Mouse (Mus musculus) embryonic facial prominence, embryonic 11.5 days (tissue): Measurements from ENCODE around the gene Gstp1. TPM values are rescaled to one million over a fixed set of nuclear protein-coding genes. Genes with fewer than 3 reads are reported as not detected.

Source experiments
- ATAC-seq: fragments of 200-750 bp; cut with Nextera tagmentation; replicated peaks from 2 replicates; pipeline ENCODE4 v1.8.0; 2017; ENCODE audit warnings: low read depth; ENCODE audit not compliant: insufficient number of reproducible peaks, low FRiP score, low TSS enrichment
- DNase-seq: peaks from one replicate; pipeline ENCODE4 v3.0.0-alpha.2; 2015; ENCODE audit warnings: low spot score
- H3K27ac ChIP-seq: fragments of 300-500 bp; sonication (generic); replicated peaks from 2 replicates; pipeline ENCODE4 v1.5.1; 2014; ENCODE audit warnings: mild to moderate bottlenecking, low read depth, low read length, control low read depth
- H3K27me3 ChIP-seq: fragments of 300-500 bp; sonication (generic); 2 replicates; pipeline ENCODE4 v1.6.1; 2014; ENCODE audit warnings: mild to moderate bottlenecking, low read length, moderate library complexity, mixed read lengths; ENCODE audit not compliant: control insufficient read depth, insufficient read depth
- H3K36me3 ChIP-seq: fragments of 300-500 bp; sonication (generic); replicated peaks from 2 replicates; pipeline ENCODE4 v1.6.1; 2014; ENCODE audit warnings: low read depth, mild to moderate bottlenecking, low read length, moderate library complexity, mixed read lengths; ENCODE audit not compliant: control insufficient read depth, insufficient read depth
- H3K4me1 ChIP-seq: fragments of 300-500 bp; sonication (generic); 2 replicates; pipeline ENCODE4 v1.6.1; 2014; ENCODE audit warnings: low read length, mixed read lengths; ENCODE audit not compliant: control insufficient read depth, insufficient read depth
- H3K4me2 ChIP-seq: fragments of 300-500 bp; sonication (generic); 2 replicates; pipeline ENCODE4 v1.6.1; 2014; ENCODE audit warnings: low read depth, mild to moderate bottlenecking, control low read depth, low read length, moderate library complexity
- H3K4me3 ChIP-seq: fragments of 300-500 bp; sonication (generic); 2 replicates; pipeline ENCODE4 v1.5.1; 2014; ENCODE audit warnings: low read depth, low read length, control low read depth
- H3K9ac ChIP-seq: fragments of 300-500 bp; sonication (generic); replicated peaks from 2 replicates; pipeline ENCODE4 v1.6.1; 2014; ENCODE audit warnings: mild to moderate bottlenecking, control low read depth, low read length
- H3K9me3 ChIP-seq: fragments of 300-500 bp; sonication (generic); replicated peaks from 2 replicates; pipeline ENCODE4 v1.6.1; 2016; ENCODE audit warnings: mild to moderate bottlenecking, low read length, inconsistent platforms, mixed read lengths; ENCODE audit not compliant: control insufficient read depth
- WGBS: fragments of 180-500 bp; shearing (Covaris S2); extraction: QIAGEN DNeasy Blood & Tissue Kit; methylation state at CpG from one replicate; pipeline ENCODE4 v1.1.7; 2014; 5-methylcytosine and 5-hydroxymethylcytosine counted together
- polyA plus RNA-seq: library from polyadenylated mRNA; unstranded; fragments of >200 nt; fragmentation: Nextera tagmentation; extraction: Ambion mirVana; gene quantifications from 2 replicates; pipeline ENCODE4 v1.2.1, GENCODE M21; 2014

Gstp1 gene
- polyA plus RNA-seq, 1 experiment from 2014 or later: 405 TPM

GRCm38 (mm10) chr19:3999121-3999730 lies 38.6 kb downstream of the Gstp1 start:
- no peaks in the 10 kb centered on the region for H3K9me3 ChIP-seq
- H3K4me1 ChIP-seq: peaks cover 4% of the 10 kb centered on the region; the same call in 1 of the 2 replicates
- H3K9ac ChIP-seq: no peak overlapping the region
- no peak overlapping the region; the same call in 1 of the 2 replicates for H3K4me3 ChIP-seq
- DNase-seq (no peak), ATAC-seq (no peak)
- WGBS: 84% methylated on average over 9 of the region's 9 CpGs
- H3K4me2 ChIP-seq: no peak overlapping the region
- H3K36me3 ChIP-seq: no peaks in the 10 kb centered on the region
- no peaks in the 10 kb centered on the region for H3K27me3 ChIP-seq
- H3K27ac ChIP-seq: no peak overlapping the region

- Histone ChIP-seq H3K9me3 (no peaks in the 10 kb centered on the region), H3K27me3 (no peaks in the 10 kb centered on the region), H3K36me3 (no peaks in the 10 kb centered on the region), H3K27ac (no peak overlapping the region), H3K4me2 (no peak overlapping the region), H3K9ac (no peak overlapping the region), H3K4me1 (peaks cover 4% of the 10 kb centered on the region; the same call in 1 of the 2 replicates), H3K4me3 (no peak overlapping the region)
- no peak for ATAC-seq
- 74% methylated on average over 8 of the region's 8 CpGs for WGBS
- no peak for DNase-seq
These were observed 39.5 kb downstream of the Gstp1 start for GRCm38 (mm10) chr19:3998335-3998734.

GRCm38 (mm10) chr19:3997231-3997630 lies 40.6 kb downstream of the Gstp1 start:
- H3K36me3 ChIP-seq: no peaks in the 10 kb centered on the region
- no peak overlapping the region for H3K4me3 ChIP-seq
- no peak overlapping the region for H3K27ac ChIP-seq
- no peak overlapping the region for H3K9ac ChIP-seq
- peaks cover 4% of the 10 kb centered on the region; the same call in 1 of the 2 replicates for H3K4me1 ChIP-seq
- no peaks in the 10 kb centered on the region for H3K9me3 ChIP-seq
- no peak for DNase-seq
- no peak for ATAC-seq
- WGBS: 69% methylated on average over 8 of the region's 8 CpGs
- no peaks in the 10 kb centered on the region for H3K27me3 ChIP-seq
- H3K4me2 ChIP-seq: no peak overlapping the region

GRCm38 (mm10) chr19:3996747-3997146 lies 41.0 kb downstream of the Gstp1 start:
- H3K4me1 ChIP-seq: peaks cover 4% of the 10 kb centered on the region; the same call in 1 of the 2 replicates
- H3K9ac ChIP-seq: no peak overlapping the region

GRCm38 (mm10) chr19:3996106-3996505 lies 41.7 kb downstream of the Gstp1 start:
- Histone ChIP-seq H3K4me3 (no peak overlapping the region), H3K4me2 (no peak overlapping the region), H3K27me3 (no peaks in the 10 kb centered on the region), H3K27ac (no peak overlapping the region), H3K9ac (no peak overlapping the region), H3K36me3 (no peaks in the 10 kb centered on the region), H3K4me1 (peaks cover 2% of the 10 kb centered on the region; the same call in 1 of the 2 replicates), H3K9me3 (no peaks in the 10 kb centered on the region)
- ATAC-seq (no peak), DNase-seq (no peak)
- 64% methylated on average over 7 of the region's 7 CpGs for WGBS

More at GRCm38 (mm10) chr19:3996747-3997146, 41.0 kb downstream of the Gstp1 start:
- no peak for ATAC-seq
- WGBS: 84% methylated on average over 8 of the region's 8 CpGs
- H3K27ac ChIP-seq: no peak overlapping the region
- H3K27me3 ChIP-seq: no peaks in the 10 kb centered on the region
- H3K36me3 ChIP-seq: no peaks in the 10 kb centered on the region
- H3K4me2 ChIP-seq: no peak overlapping the region
- H3K9me3 ChIP-seq: no peaks in the 10 kb centered on the region
- DNase-seq: no peak
- no peak overlapping the region for H3K4me3 ChIP-seq

- H3K4me1 ChIP-seq: no peaks in the 10 kb centered on the region
- H3K27ac ChIP-seq: no peak overlapping the region
- no peak overlapping the region for H3K9ac ChIP-seq
- no peak overlapping the region for H3K4me3 ChIP-seq
- DNase-seq (no peak), ATAC-seq (no peak)
- no peaks in the 10 kb centered on the region for H3K36me3 ChIP-seq
- H3K9me3 ChIP-seq: no peaks in the 10 kb centered on the region
- WGBS: 83% methylated on average over 3 of the region's 3 CpGs
- H3K27me3 ChIP-seq: no peaks in the 10 kb centered on the region
- no peak overlapping the region for H3K4me2 ChIP-seq
These were observed 42.3 kb downstream of the Gstp1 start for GRCm38 (mm10) chr19:3995505-3995904.

- no peaks in the 10 kb centered on the region for H3K36me3 ChIP-seq
- H3K4me2 ChIP-seq: no peak overlapping the region
- no peak overlapping the region for H3K9ac ChIP-seq
- no peak overlapping the region for H3K27ac ChIP-seq
- DNase-seq (no peak), ATAC-seq (no peak)
- H3K27me3 ChIP-seq: no peaks in the 10 kb centered on the region
- H3K4me1 ChIP-seq: no peaks in the 10 kb centered on the region
- H3K9me3 ChIP-seq: no peaks in the 10 kb centered on the region
- H3K4me3 ChIP-seq: no peak overlapping the region
- WGBS: 68% methylated on average over 6 of the region's 6 CpGs
These were observed 42.9 kb downstream of the Gstp1 start for GRCm38 (mm10) chr19:3994932-3995331.

GRCm38 (mm10) chr19:3992416-3992815 lies 45.4 kb downstream of the Gstp1 start, which contains the start of gene Tbx10:
TSS of gene Tbx10 (plus strand) at chr19:3992752.
- H3K4me2 ChIP-seq: no peak within 1 kb of the TSS
- H3K27ac ChIP-seq: no peak within 1 kb of the TSS
- no peak for DNase-seq
- ATAC-seq: no peak
- H3K4me1 ChIP-seq: no peaks in the 10 kb centered on the region
- no peaks in the 10 kb centered on the region for H3K27me3 ChIP-seq
- H3K36me3 ChIP-seq: no peaks in the 10 kb centered on the region
- no peak within 1 kb of the TSS for H3K9ac ChIP-seq
- no peak within 1 kb of the TSS for H3K4me3 ChIP-seq
- no peaks in the 10 kb centered on the region for H3K9me3 ChIP-seq
- 56% methylated on average over 5 of the region's 5 CpGs for WGBS
